Mouse (Mus musculus): Measurements from ENCODE around the gene Tdrd12.
"Not testable (repeated sequence)": the region's sequence is repeated elsewhere in the genome, so short reads cannot be mapped to it uniquely, and the experiment has no call there.

Tdrd12 gene

GRCm38 (mm10) chr7:35555224-35556204, 18.0 kb upstream of the Tdrd12 start:
- DNase-seq = peak; percentile 88

- no peak for DNase-seq
Observed at GRCm38 (mm10) chr7:35554605-35555175, 17.1 kb upstream of the Tdrd12 start.

- peak; percentile 47 for DNase-seq
Observed at GRCm38 (mm10) chr7:35553751-35554604, 16.4 kb upstream of the Tdrd12 start.

GRCm38 (mm10) chr7:35545881-35546280, 8.3 kb upstream of the Tdrd12 start:
- DNase-seq = peak; percentile 44

- DNase-seq = no peak
Observed at GRCm38 (mm10) chr7:35535750-35536512, 1.6 kb downstream of the Tdrd12 start.

- not testable (repeated sequence) for DNase-seq
Observed at GRCm38 (mm10) chr7:35530544-35530943, 7.0 kb downstream of the Tdrd12 start.

GRCm38 (mm10) chr7:35530026-35530425, 7.5 kb downstream of the Tdrd12 start:
- DNase-seq = no peak

- DNase-seq = no peak
Observed at GRCm38 (mm10) chr7:35526795-35527194, 10.8 kb downstream of the Tdrd12 start.

- no peak for DNase-seq
Observed at GRCm38 (mm10) chr7:35501995-35502394, 35.5 kb downstream of the Tdrd12 start.

GRCm38 (mm10) chr7:35497516-35497915, 40.0 kb downstream of the Tdrd12 start:
- no peak for DNase-seq

GRCm38 (mm10) chr7:35491005-35491404, 46.5 kb downstream of the Tdrd12 start:
- no peak for DNase-seq

- no peak for DNase-seq
Observed at GRCm38 (mm10) chr7:35490186-35490585, 47.4 kb downstream of the Tdrd12 start.

GRCm38 (mm10) chr7:35486553-35486952, 51.0 kb downstream of the Tdrd12 start:
- no peak for DNase-seq

- DNase-seq = no peak
Observed at GRCm38 (mm10) chr7:35485126-35485525, 52.4 kb downstream of the Tdrd12 start.

- no peak for DNase-seq
Observed at GRCm38 (mm10) chr7:35476457-35476856, 61.1 kb downstream of the Tdrd12 start.

- no peak for DNase-seq
Observed at GRCm38 (mm10) chr7:35470794-35471193, 66.8 kb downstream of the Tdrd12 start.

- DNase-seq = no peak
Observed at GRCm38 (mm10) chr7:35467856-35468255, 69.7 kb downstream of the Tdrd12 start.

GRCm38 (mm10) chr7:35465027-35465426, 72.5 kb downstream of the Tdrd12 start:
- DNase-seq = no peak

GRCm38 (mm10) chr7:35460971-35461370, 76.6 kb downstream of the Tdrd12 start:
- no peak for DNase-seq

GRCm38 (mm10) chr7:35456091-35456814, 81.3 kb downstream of the Tdrd12 start:
- DNase-seq = no peak

GRCm38 (mm10) chr7:35448867-35449266, 88.7 kb downstream of the Tdrd12 start:
- DNase-seq = no peak
